Mouse (Mus musculus): ENCODE measurements around the gene Alkbh6. TPM values are rescaled to one million over a fixed set of nuclear protein-coding genes. Genes with fewer than 3 reads are reported as not detected.

Alkbh6 gene
- 128 and 132 TPM in 2 replicates for polyA plus RNA-seq (2015; fragmentation: Nextera tagmentation; extraction: Ambion mirVana)

DNA sequence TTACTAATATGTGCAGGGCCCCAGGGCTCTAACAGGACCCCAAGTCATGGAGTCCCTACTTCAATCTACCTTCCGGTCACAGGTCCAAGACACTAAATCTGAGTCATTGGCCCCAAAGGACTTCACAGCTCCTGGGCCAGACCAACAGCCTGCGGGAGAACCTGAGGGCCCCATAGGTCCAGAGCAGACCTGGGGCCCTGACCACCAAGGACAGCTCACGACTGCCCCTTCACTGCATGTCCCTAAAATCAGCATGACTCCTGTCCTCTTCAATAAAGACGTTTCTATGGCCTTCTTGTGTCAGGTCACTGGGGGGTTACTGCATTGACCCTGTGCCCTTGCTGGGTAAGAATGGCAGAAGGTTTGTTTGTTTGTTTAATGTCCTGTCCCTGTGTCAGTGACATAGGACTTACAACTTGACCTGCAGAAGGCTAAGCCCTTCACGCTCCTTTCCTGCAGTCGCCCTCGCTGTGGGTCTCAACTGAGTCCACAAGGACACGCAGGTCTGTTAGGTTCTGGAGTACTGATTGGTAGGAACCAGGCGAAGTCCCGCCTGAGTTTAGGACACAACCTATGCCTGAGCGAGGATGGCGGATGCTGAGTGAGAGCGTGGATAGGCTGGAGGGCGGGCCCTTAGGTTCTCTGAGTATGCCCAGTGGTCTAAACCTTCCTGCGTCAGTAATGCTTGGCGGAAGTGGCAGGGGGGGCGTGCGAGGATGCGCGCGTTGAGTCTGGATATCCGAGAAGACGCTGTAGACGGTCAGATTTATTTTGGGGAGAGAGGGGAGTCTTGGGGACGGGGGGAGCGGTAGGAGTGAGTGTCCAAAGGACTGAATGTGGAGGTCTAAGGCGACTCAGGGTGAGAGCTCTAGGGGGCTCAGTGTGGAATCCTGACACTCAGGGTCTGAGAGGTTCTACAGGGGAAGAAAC is at the start of gene Alkbh6:
TSS of gene Alkbh6 (plus strand) at position 642 of the 930 bp plus-strand sequence.
- H3K36me3 ChIP-seq = peaks cover 52% of the 10 kb centered on the region

GRCm38 (mm10) chr7:30265041-30265440 is 43.5 kb upstream of the Alkbh6 start:
- Histone ChIP-seq H3K9ac (replicated peaks) (no peak overlapping the region), H3K4me1 (replicated peaks) (no peaks in the 10 kb centered on the region), H3K4me3 (replicated peaks) (no peak overlapping the region), H3K27me3 (no peaks in the 10 kb centered on the region), H3K36me3 (peaks cover 38% of the 10 kb centered on the region), H3K4me2 (replicated peaks) (no peak overlapping the region), H3K9me3 (no peaks in the 10 kb centered on the region), H3K27ac (no peak overlapping the region)
- WGBS = 88% methylated on average over 2 of the region's 2 CpGs
- ATAC-seq = no peak

More for the DNA sequence above, at the start of gene Alkbh6:
- peak; percentile 100 for ATAC-seq
- Histone ChIP-seq H3K4me2 (replicated peaks) (peak within 1 kb of the TSS; percentile 76), H3K9ac (replicated peaks) (peak within 1 kb of the TSS; percentile 82), H3K4me1 (replicated peaks) (peaks cover 24% of the 10 kb centered on the region), H3K9me3 (no peaks in the 10 kb centered on the region), H3K27ac (peak within 1 kb of the TSS; percentile 81), H3K4me3 (replicated peaks) (peak within 1 kb of the TSS; percentile 77), H3K27me3 (no peaks in the 10 kb centered on the region)
- WGBS = 4% methylated on average over 27 of the region's 27 CpGs

GRCm38 (mm10) chr7:30265531-30265930 is 43.0 kb upstream of the Alkbh6 start:
- Histone ChIP-seq H3K9ac (replicated peaks) (no peak overlapping the region), H3K27me3 (no peaks in the 10 kb centered on the region), H3K27ac (no peak overlapping the region), H3K4me2 (replicated peaks) (no peak overlapping the region), H3K4me3 (replicated peaks) (no peak overlapping the region), H3K4me1 (replicated peaks) (no peaks in the 10 kb centered on the region), H3K9me3 (no peaks in the 10 kb centered on the region), H3K36me3 (peaks cover 40% of the 10 kb centered on the region)
- no peak for ATAC-seq
- 92% methylated on average over 5 of the region's 5 CpGs for WGBS

DNA sequence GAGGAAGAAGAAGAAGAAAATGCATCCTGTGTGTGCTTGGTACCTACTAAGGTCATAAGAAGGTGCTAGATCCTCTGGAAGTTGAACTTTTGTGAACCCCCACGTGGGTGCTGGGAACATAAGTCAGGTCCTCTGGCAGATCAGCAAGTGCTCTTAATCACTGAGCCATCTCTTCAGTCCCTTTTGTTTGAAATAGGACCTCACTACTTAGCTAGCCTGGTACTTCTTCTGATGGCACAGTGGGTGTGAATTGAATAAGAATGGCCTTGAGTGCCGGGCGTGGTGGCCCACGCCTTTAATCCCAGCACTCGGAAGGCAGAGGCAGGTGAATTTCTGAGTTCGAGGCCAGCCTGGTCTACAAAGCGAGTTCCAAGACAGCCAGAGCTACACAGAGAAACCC is 42.6 kb upstream of the Alkbh6 start:
- WGBS = 90% methylated on average over 7 of the region's 7 CpGs
- Histone ChIP-seq H3K9me3 (no peaks in the 10 kb centered on the region), H3K4me2 (replicated peaks) (no peak overlapping the region), H3K4me3 (replicated peaks) (no peak overlapping the region), H3K27ac (no peak overlapping the region), H3K27me3 (no peaks in the 10 kb centered on the region), H3K9ac (replicated peaks) (no peak overlapping the region), H3K4me1 (replicated peaks) (no peaks in the 10 kb centered on the region), H3K36me3 (peaks cover 40% of the 10 kb centered on the region)
- ATAC-seq = no peak

DNA sequence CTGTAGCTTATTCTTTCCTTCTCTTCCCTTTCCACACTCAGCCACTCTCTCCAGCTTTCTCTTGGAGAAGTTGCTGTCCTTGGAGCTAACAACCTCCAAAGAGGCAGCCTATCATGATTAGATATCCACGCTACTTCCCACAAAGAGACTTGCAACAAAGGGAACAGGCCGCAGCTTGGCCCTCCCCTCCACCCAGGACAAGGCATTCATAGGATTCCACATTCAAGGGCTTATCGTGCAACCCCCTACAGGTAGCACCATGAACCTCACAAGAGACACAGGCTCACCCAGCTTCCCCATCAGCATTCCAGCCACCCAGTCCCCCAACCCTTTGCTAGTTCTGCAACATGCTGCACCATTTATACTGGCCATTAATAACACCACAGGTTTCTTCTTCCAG is 41.7 kb upstream of the Alkbh6 start:
- Histone ChIP-seq H3K27ac (no peak overlapping the region), H3K4me3 (replicated peaks) (no peak overlapping the region), H3K9me3 (no peaks in the 10 kb centered on the region), H3K9ac (replicated peaks) (no peak overlapping the region), H3K4me2 (replicated peaks) (no peak overlapping the region), H3K27me3 (no peaks in the 10 kb centered on the region), H3K4me1 (replicated peaks) (no peaks in the 10 kb centered on the region), H3K36me3 (peaks cover 33% of the 10 kb centered on the region)
- WGBS = 79% methylated on average over 3 of the region's 3 CpGs
- ATAC-seq = no peak

GRCm38 (mm10) chr7:30269641-30270040 is 38.9 kb upstream of the Alkbh6 start:
- Histone ChIP-seq H3K4me3 (replicated peaks) (no peak overlapping the region), H3K4me2 (replicated peaks) (no peak overlapping the region), H3K27ac (no peak overlapping the region), H3K27me3 (no peaks in the 10 kb centered on the region), H3K36me3 (peaks cover 17% of the 10 kb centered on the region), H3K9me3 (no peaks in the 10 kb centered on the region), H3K4me1 (replicated peaks) (no peaks in the 10 kb centered on the region), H3K9ac (replicated peaks) (no peak overlapping the region)
- WGBS = 89% methylated on average over 4 of the region's 4 CpGs
- no peak for ATAC-seq

GRCm38 (mm10) chr7:30274383-30274782 is 34.1 kb upstream of the Alkbh6 start:
- Histone ChIP-seq H3K9ac (replicated peaks) (no peak overlapping the region), H3K4me1 (replicated peaks) (peaks cover 5% of the 10 kb centered on the region), H3K4me2 (replicated peaks) (no peak overlapping the region), H3K27me3 (no peaks in the 10 kb centered on the region), H3K4me3 (replicated peaks) (no peak overlapping the region), H3K9me3 (no peaks in the 10 kb centered on the region), H3K36me3 (peaks cover 7% of the 10 kb centered on the region; the same call in 1 of the 2 replicates), H3K27ac (no peak overlapping the region)
- 91% methylated on average over 6 of the region's 6 CpGs for WGBS
- ATAC-seq = no peak

DNA sequence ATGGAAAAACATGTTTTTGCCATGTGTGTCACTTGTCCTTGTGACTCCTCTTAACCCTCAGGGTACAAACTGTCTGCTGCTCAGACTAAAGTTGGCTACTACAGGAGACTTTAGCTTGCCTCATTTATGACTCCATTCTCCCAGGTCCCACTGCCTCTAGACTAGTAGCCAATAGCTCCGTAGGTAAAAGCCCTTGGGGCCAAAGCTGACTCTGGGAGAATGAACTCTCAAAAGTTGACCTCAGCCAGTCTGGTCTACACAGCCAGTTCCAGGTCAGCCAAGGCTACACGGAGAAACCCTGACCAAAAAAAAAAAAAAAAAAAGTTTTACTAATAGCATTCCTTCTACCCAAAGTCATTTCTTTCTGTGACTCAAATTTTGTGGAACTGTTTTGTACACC is 29.6 kb upstream of the Alkbh6 start:
- H3K4me3 ChIP-seq (replicated peaks) = peak overlapping the region; percentile 75; the same call in 1 of the 2 replicates
- no peak for ATAC-seq
- no peaks in the 10 kb centered on the region for H3K36me3 ChIP-seq
- peak overlapping the region; percentile 92 for H3K4me2 ChIP-seq (replicated peaks)
- H3K27me3 ChIP-seq = no peaks in the 10 kb centered on the region
- no peaks in the 10 kb centered on the region for H3K9me3 ChIP-seq
- H3K4me1 ChIP-seq (replicated peaks) = peaks cover 19% of the 10 kb centered on the region
- H3K9ac ChIP-seq (replicated peaks) = no peak overlapping the region
- H3K27ac ChIP-seq = no peak overlapping the region
- 64% methylated on average over 2 of the region's 2 CpGs for WGBS

DNA sequence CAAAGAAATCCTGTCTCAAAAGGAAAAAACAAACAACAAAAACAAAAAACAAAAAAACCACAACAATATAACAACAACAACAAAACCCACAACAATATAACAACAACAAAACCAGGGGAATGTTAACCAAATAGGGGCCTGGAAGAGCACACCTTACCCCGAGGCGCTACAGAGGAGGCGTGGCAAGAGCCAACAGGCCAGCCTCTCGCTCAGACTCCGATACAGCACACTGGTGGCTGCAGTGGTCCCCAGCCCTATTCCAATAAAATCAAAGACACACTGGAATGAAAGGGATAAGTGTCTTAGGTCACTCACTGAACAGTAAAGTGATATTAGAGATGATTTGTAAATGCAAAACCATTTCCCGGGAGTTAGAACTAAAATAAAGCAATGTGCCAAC is 29.0 kb upstream of the Alkbh6 start:
- Histone ChIP-seq H3K27me3 (no peaks in the 10 kb centered on the region), H3K4me2 (replicated peaks) (peak overlapping the region; percentile 92), H3K4me3 (replicated peaks) (peak overlapping the region; percentile 75), H3K9ac (replicated peaks) (peak overlapping the region; percentile 72), H3K4me1 (replicated peaks) (peaks cover 19% of the 10 kb centered on the region), H3K9me3 (no peaks in the 10 kb centered on the region), H3K27ac (peak overlapping the region; percentile 98; the same call in 1 of the 2 replicates), H3K36me3 (no peaks in the 10 kb centered on the region)
- ATAC-seq = peak; percentile 24; the same call in 1 of the 2 replicates
- under 1% methylated on average over 6 of the region's 6 CpGs for whole genome bisulfite sequencing

- Histone ChIP-seq H3K4me1 (replicated peaks) (peaks cover 19% of the 10 kb centered on the region), H3K27me3 (no peaks in the 10 kb centered on the region), H3K9me3 (no peaks in the 10 kb centered on the region), H3K4me2 (replicated peaks) (peak within 1 kb of the TSS; percentile 92), H3K4me3 (replicated peaks) (peak within 1 kb of the TSS; percentile 75), H3K27ac (peak within 1 kb of the TSS; percentile 98), H3K36me3 (no peaks in the 10 kb centered on the region), H3K9ac (replicated peaks) (peak within 1 kb of the TSS; percentile 72)
- peak; percentile 96 for ATAC-seq
- under 1% methylated on average over 49 of the region's 49 CpGs for WGBS
Observed at GRCm38 (mm10) chr7:30279951-30280669, 28.4 kb upstream of the Alkbh6 start, which contains the start of the genes Thap8 and Wdr62. Gene Thap8 (plus strand): TSS chr7:30280094. Gene Wdr62 (minus strand): TSS chr7:30280419.

DNA sequence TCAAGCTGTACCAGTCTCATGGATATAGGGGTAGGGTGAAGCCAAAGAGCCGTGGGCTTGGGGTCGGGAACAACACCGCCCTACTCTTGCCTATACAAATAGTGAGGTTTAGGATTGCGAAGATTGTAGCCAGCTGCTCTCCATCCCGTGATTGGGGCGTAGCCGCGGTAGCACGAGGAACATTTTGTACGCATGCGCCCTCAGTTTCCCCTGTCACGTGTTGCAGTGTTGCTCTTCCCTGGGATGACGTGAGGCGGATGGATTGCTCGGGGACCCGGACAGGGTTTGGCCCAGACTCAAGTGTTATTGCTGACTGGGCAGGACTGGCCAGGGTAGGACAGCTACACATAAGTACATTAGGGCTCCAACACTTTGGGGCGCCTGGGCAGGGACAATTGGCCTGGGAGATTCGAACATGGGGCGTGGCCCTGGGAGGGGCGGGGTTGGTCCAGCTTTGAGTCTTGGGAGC is 27.8 kb upstream of the Alkbh6 start:
- Histone ChIP-seq H3K9ac (replicated peaks) (peak overlapping the region; percentile 72), H3K9me3 (no peaks in the 10 kb centered on the region), H3K4me2 (replicated peaks) (peak overlapping the region; percentile 92), H3K4me3 (replicated peaks) (peak overlapping the region; percentile 75), H3K4me1 (replicated peaks) (peaks cover 19% of the 10 kb centered on the region), H3K36me3 (no peaks in the 10 kb centered on the region), H3K27me3 (no peaks in the 10 kb centered on the region), H3K27ac (peak overlapping the region; percentile 98)
- under 1% methylated on average over 20 of the region's 20 CpGs for WGBS
- ATAC-seq = peak; percentile 91

DNA sequence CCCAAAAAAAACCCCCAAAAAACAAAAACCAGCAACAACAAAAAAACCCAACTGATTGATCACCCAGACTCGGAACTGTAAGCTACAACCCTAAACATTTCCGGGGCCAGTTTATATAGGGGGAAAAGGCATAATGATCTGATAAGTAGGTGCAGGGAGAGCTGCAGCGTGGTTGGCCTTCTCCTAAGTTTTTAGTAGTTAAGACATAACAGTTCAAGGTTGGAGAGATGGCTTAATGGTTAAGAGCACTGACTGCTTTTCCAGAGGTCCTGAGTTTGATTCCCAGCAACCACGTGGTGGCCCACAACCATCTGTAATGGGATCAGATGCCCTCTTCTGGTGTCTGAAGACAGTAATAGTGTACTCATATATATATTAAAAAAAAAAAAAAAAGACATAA is 27.0 kb upstream of the Alkbh6 start:
- Histone ChIP-seq H3K4me1 (replicated peaks) (peaks cover 19% of the 10 kb centered on the region), H3K4me2 (replicated peaks) (peak overlapping the region; percentile 92), H3K36me3 (no peaks in the 10 kb centered on the region), H3K27me3 (no peaks in the 10 kb centered on the region), H3K9me3 (no peaks in the 10 kb centered on the region), H3K9ac (replicated peaks) (no peak overlapping the region), H3K4me3 (replicated peaks) (peak overlapping the region; percentile 75; the same call in 1 of the 2 replicates), H3K27ac (no peak overlapping the region)
- 76% methylated on average over 4 of the region's 4 CpGs for WGBS
- ATAC-seq = no peak

Measured in midbrain, embryonic 13.5 days (tissue).